Mouse (Mus musculus) cortical plate, adult 2 months (tissue): ENCODE measurements around the gene Ube2o. TPM values are rescaled to one million over a fixed set of nuclear protein-coding genes. Genes with fewer than 3 reads are reported as not detected.
A peak's percentile ranks its signal among the peaks of the same experiment; 100 is the strongest.
"Not testable (repeated sequence)": the region's sequence is repeated elsewhere in the genome, so short reads cannot be mapped to it uniquely, and the experiment has no call there.

Experiments
- H3K27ac ChIP-seq: fragments of 200-500 bp; 2 replicates; pipeline ENCODE4 v1.5.1; 2012; ENCODE audit warnings: low read length, control low read depth, inconsistent platforms; ENCODE audit not compliant: insufficient read depth
- H3K4me1 ChIP-seq: fragments of 200-500 bp; 2 replicates; pipeline ENCODE4 v1.6.1; 2011; ENCODE audit warnings: low read length; ENCODE audit not compliant: control insufficient read depth, insufficient read depth
- H3K4me3 ChIP-seq: fragments of 200-500 bp; 2 replicates; pipeline ENCODE4 v1.5.1; 2011; ENCODE audit warnings: mild to moderate bottlenecking, low read length, control low read depth; ENCODE audit not compliant: insufficient read depth
- CTCF ChIP-seq: fragments of 200-500 bp; IDR thresholded peaks from 2 replicates; pipeline ENCODE4 v1.5.1; 2011; ENCODE audit warnings: mild to moderate bottlenecking, control low read depth, low read length; ENCODE audit not compliant: insufficient read depth; ENCODE audit errors: extremely low read depth
- POLR2A ChIP-seq: fragments of 200-500 bp; IDR thresholded peaks from 2 replicates; pipeline ENCODE4 v1.6.1; 2011; ENCODE audit warnings: mild to moderate bottlenecking, low read length, control low read depth; ENCODE audit not compliant: insufficient read depth; ENCODE audit errors: extremely low read depth
- polyA plus RNA-seq: library from polyadenylated mRNA; depleted of rRNA; stranded (reverse); fragments of >200 nt; gene quantifications from 2 replicates; pipeline ENCODE4 v1.2.3, GENCODE M21; 2012

Ube2o gene
- polyA plus RNA-seq, 1 experiment, result 88.6 TPM

DNA sequence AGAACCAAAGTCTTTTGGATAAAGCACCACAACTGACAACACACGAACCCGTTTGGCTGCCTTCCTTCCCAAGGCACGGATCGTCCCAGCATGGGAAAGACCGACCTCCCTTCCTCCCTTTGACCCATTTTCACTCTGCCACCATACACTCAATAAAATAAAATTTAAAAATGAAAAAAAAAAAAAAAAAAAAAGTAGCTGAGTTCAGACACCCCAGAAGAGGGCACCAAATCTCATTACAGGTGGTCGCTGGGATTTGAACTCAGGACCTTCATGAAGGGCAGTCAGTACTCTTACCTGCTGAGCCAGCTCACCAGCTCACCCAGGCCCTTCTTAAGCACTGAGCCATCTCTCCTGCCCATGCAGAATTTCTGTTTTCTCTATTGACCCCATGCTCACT is 82.2 kb downstream of the Ube2o start:
- no peaks in the 10 kb centered on the region; the same call in 1 of the 2 replicates for H3K4me1 ChIP-seq
- no peak for TF ChIP-seq CTCF
- TF ChIP-seq POLR2A, result no peak
- no peak overlapping the region for H3K27ac ChIP-seq
- no peak overlapping the region for H3K4me3 ChIP-seq

DNA sequence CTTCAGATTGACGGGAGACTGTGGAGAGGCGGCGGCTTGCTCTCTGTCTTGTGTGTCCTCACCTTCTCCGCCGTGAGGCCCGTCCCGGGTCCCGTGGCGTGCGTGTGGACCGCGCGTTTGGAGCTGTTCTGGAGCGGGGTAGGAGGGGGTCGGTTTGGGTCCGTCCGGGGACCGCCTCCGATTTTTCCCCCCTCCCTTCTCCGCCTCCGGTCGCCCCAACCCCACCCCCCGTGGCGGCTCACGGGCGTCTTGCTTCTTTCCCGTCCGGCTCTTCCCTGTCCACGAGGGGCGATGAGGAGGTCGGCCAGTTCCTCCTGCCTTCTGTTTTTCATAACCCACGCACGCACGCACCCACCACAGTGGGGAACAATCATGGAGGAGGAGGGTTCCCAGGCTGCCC is 82.7 kb downstream of the Ube2o start:
- no peak overlapping the region for H3K4me3 ChIP-seq
- H3K4me1 ChIP-seq, result no peaks in the 10 kb centered on the region; the same call in 1 of the 2 replicates
- H3K27ac ChIP-seq, result no peak overlapping the region
- TF ChIP-seq POLR2A (no peak), CTCF (no peak)

DNA sequence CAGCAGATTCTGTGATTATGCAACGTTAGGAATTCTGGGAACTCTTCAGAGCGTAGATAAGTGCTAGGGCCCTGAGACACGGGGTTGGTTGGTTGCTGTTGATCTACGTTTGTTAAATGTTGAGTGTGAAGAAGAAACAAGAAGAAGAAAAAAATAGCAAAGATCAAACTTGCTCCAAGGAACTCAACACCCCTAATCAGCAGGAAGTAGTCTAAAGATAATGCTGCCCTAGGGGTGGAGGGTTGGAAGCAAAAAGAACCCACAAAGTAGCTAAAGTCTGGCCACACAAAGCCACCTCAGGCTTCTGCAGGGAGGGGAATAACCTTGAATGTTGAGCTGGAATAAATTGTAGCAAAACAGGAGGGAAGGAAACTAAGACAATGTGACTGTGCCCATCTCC is 83.9 kb downstream of the Ube2o start:
- Histone ChIP-seq H3K27ac (no peak overlapping the region), H3K4me3 (no peak overlapping the region), H3K4me1 (no peaks in the 10 kb centered on the region; the same call in 1 of the 2 replicates)
- TF ChIP-seq CTCF, result no peak
- TF ChIP-seq POLR2A, result no peak

DNA sequence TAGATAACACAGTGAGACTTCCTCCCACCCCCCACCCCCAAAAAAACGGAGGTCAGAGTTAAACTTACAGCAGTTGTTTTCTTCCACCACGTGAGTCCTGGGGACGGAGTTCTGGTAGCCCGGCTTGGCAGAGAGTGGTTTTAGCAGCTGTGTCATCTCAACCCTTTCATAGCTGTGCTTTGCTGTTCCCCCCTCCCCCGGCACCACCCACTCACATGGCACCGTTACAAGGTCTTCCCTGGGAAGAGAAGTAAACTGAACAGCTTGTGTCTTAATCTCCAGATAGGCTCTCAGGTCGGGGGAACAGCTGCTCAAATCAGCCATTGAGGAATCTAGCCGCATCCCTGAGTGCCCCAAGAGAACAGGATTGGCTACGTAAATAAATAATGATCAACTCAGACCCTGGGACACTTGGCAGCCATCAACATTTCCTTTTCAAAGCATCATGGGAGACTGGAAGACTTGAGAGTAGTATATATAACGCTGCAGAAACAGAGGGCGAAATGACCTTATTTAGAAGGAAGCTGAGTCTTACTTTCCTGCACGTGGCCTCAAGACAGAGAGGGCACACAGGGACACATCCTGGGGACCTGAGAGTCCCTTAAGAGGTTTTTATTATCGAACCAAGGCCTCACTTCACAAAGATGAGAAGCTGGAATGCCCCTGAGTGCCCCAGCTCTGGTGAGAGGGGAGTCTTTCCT is 86.6 kb downstream of the Ube2o start:
- no peak for TF ChIP-seq CTCF
- no peak for TF ChIP-seq POLR2A
- H3K27ac ChIP-seq, result no peak overlapping the region
- H3K4me3 ChIP-seq, result no peak overlapping the region
- H3K4me1 ChIP-seq, result no peaks in the 10 kb centered on the region; the same call in 1 of the 2 replicates

DNA sequence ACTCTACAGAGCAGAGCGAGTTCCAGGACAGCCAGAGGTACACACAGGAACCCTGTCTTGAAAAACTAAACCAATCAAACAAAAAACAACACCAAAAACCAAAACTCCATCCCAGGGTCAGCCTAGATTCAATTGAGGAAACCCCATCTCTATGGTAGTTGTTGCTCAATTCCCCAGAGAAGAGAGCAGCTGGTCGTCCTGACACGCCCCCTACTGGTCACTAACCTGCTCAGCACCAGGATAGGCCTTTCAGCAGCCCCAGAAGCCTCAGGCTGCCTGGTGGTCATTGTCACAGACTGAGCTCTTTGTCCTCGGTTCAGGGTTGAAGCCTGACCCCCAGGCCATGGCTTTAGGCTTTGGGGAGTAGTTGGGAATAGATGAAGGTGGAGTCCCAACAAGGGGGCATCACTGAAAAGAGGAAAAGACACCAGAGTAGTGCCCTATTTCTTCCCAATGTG is 87.4 kb downstream of the Ube2o start, which contains the start of gene Prpsap1:
Gene Prpsap1 (minus strand): TSS at position 408 of the 458 bp plus-strand sequence.
- no peak within 1 kb of the TSS for H3K27ac ChIP-seq
- no peak within 1 kb of the TSS for H3K4me3 ChIP-seq
- TF ChIP-seq POLR2A, result no peak
- TF ChIP-seq CTCF, result peak; percentile 59
- peaks cover 2% of the 10 kb centered on the region; the same call in 1 of the 2 replicates for H3K4me1 ChIP-seq

DNA sequence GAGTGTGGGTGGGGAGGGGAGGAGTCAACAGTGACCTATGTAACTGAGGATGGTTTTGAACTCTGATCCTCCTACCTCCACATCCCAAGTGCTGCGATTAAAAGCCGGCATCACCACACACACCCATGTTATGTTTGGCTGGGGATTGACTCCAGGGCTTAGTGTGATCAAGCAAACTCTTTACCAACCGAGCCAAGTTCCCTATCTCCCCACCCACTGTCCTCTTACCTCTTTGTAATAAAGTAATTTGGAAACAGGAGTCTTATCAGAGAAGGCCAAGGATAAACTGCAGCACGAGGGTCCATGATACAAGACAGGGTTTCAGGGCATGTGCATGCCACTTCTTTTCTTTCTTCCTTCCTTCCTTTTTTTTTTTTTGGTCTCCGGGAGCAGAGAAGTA is 88.1 kb downstream of the Ube2o start:
- TF ChIP-seq POLR2A (no peak), CTCF (no peak)
- peaks cover 2% of the 10 kb centered on the region; the same call in 1 of the 2 replicates for H3K4me1 ChIP-seq
- H3K27ac ChIP-seq, result no peak overlapping the region
- H3K4me3 ChIP-seq, result no peak overlapping the region

DNA sequence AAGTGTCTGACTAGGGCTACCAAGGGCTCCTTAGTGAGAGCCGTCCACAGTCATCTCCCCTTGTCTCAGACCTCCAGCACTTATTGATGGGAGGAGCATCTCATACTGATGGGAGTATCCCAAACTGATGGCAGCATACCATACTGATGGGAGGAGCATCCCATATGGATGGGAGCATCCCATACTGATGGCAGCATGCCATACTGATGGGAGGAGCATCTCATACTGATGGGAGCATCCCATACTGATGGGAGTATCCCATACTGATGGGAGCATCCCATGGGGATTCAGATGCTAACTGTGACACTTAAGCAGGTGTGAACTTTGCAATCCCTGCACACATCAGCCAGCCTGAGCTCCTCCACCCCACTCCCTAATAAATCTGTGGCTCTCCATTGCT is 88.7 kb downstream of the Ube2o start:
- not testable (repeated sequence) for H3K4me1 ChIP-seq, H3K4me3 ChIP-seq, H3K27ac ChIP-seq

DNA sequence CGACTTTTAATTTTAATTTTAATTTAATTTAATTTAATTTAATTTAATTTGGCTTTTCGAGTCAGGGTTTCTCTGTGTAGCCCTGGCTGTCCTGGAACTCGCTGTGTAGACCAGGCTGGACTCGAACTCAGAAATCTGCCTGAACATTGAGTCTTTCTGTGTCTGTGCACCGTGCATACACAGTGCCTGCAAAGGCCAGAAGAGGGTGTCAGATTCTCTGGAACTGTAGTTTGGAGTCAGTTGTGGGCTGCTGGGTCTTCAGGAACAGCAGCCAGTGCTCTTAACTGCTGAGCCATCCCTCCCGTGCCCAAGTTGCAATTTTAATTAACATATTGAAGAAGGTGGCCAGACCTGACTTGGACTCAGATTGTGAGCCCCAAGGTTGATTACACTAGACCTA is 89.9 kb downstream of the Ube2o start:
- H3K4me1 ChIP-seq, result peaks cover 2% of the 10 kb centered on the region; the same call in 1 of the 2 replicates
- TF ChIP-seq POLR2A (no peak), CTCF (no peak)
- H3K4me3 ChIP-seq, result no peak overlapping the region; the same call in 1 of the 2 replicates
- no peak overlapping the region for H3K27ac ChIP-seq

DNA sequence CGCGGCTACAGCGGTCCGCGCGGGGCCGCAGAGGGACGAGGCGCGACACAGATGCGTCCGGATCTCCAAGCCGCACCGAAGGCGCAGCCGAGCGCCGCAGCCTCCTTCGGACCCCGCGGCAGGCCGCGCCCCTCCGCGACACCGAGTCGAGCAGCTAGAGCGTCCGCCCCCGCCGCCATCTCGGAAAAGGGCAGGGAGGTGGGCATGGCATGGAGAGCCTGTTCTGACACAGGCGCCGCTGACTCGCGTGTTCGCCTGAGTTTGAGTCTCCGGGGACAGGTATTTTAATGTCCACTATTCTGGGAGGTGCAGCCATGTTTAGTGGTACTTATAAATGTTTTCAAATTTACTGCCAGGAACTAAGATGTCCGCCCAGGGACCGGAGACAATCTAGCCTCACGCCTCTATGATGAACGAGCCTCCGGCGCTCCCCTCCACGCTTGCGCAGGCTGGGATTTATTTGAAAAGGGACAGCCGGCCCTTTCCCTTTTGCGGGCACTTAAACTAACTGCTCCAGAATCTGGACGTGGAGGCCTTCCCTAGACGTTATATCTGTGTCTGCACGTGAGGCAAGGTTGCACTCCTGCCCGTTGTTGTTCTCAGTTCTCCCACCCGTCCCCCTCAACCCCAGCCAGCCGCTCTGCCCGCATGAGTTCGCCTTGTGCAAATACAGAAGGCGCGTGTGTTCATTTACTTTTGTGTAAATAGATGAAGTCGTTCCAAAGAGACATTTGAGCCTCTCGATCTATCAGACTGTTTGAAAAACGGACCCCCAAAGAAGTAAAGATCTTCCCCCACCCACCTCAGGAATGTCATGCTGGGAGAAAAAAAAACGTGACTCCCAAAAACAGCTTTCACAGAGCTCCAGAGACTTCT is 90.8 kb downstream of the Ube2o start:
- Histone ChIP-seq H3K4me3 (peak overlapping the region; percentile 72), H3K4me1 (peaks cover 2% of the 10 kb centered on the region; the same call in 1 of the 2 replicates)

More for the DNA sequence above, 90.8 kb downstream of the Ube2o start:
- peak overlapping the region; percentile 94 for H3K27ac ChIP-seq
- TF ChIP-seq POLR2A (peak; percentile 81), CTCF (no peak)
